Mouse (Mus musculus) megakaryocyte, embryonic 14.5 days (primary cell): ENCODE results near the gene Chst15.

Experiments
- FLI1 ChIP-seq: IDR thresholded peaks from 2 replicates; pipeline ENCODE4 v1.6.1; 2012; ENCODE audit warnings: low read length, inconsistent platforms, mixed read lengths
- GATA1 ChIP-seq: IDR thresholded peaks from 3 replicates; pipeline ENCODE4 v1.6.1; 2012; ENCODE audit warnings: mixed read lengths, low read length, inconsistent platforms, borderline replicate concordance

DNA sequence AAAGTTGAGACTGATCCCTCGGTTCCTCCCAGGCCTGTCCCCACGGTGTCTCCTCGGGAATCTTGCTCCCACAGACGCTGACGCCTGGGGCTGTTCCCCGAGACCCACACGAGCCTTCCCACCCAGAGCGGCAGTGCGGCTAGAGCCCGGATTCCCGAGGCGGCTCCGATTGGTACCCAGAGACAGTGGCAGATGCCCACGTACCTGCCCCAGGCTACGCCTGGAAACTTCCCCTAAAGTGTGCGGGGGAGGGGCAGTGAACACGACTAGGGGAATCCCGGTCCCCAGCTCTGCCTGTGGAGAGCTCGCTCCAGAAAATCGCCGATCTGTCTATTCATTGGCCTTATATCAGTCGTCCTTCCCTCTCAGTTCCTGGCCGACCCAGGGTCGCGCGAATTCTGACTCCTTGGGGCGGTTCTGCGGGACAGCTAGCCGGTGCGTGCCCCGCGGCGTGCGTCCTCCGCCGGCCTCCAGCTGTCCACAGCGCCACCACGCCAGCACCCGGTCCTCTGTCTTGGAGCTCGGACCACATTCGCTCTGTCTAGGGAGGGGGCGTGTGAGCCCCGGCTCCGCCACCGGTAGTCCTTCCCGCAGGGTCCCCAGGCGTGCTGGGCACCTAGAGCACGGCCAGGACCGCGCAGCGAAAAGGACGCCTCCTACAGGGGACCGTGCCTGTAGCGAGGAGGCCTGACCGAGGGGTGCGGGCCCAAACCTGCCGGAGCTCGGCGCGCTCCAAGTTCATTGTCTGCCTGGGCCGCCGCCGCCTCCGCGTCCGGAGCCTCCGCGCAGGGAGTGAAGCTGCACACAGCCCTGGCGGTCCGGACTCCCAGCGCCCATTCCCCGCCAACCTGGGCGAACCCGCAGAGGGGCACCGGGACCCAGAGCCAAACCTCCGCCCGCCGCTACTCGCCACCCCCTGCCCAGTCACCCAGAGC lies 660 bp downstream of the Chst15 start:
- TF ChIP-seq GATA1 (no peak), FLI1 (no peak)
